Mouse (Mus musculus) neural tube, embryonic 11.5 days (tissue): ENCODE data around the gene Dnase1l3. TPM values are rescaled to one million over a fixed set of nuclear protein-coding genes. Genes with fewer than 3 reads are reported as not detected.
"Not testable (repeated sequence)": the region's sequence is repeated elsewhere in the genome, so short reads cannot be mapped to it uniquely, and the experiment has no call there.

ENCODE experiments used
- ATAC-seq: fragments of 200-750 bp; cut with Nextera tagmentation; 2 replicates; pipeline ENCODE4 v1.8.0; 2017; ENCODE audit warnings: moderate number of reproducible peaks, mild to moderate bottlenecking, moderate TSS enrichment, moderate library complexity; ENCODE audit not compliant: insufficient read depth, low FRiP score, low TSS enrichment
- DNase-seq: peaks from one replicate; pipeline ENCODE4 v3.0.0-alpha.2; 2015; ENCODE audit warnings: low spot score
- H3K27ac ChIP-seq: fragments of 300-500 bp; sonication (generic); 2 replicates; pipeline ENCODE4 v1.5.1; 2014; ENCODE audit warnings: low read depth, mild to moderate bottlenecking, low read length
- H3K27me3 ChIP-seq: fragments of 300-500 bp; sonication (generic); 2 replicates; pipeline ENCODE4 v1.6.1; 2014; ENCODE audit warnings: mild to moderate bottlenecking, low read length, mixed read lengths; ENCODE audit not compliant: control insufficient read depth, insufficient read depth
- H3K36me3 ChIP-seq: fragments of 300-500 bp; sonication (generic); 2 replicates; pipeline ENCODE4 v1.6.1; 2014; ENCODE audit warnings: mild to moderate bottlenecking, low read length, moderate library complexity, mixed read lengths; ENCODE audit not compliant: control insufficient read depth, insufficient read depth
- H3K4me1 ChIP-seq: fragments of 300-500 bp; sonication (generic); 2 replicates; pipeline ENCODE4 v1.6.1; 2014; ENCODE audit warnings: low read length, mixed read lengths; ENCODE audit not compliant: control insufficient read depth, insufficient read depth
- H3K4me2 ChIP-seq: fragments of 300-500 bp; sonication (generic); 2 replicates; pipeline ENCODE4 v1.6.1; 2014; ENCODE audit warnings: low read depth, mild to moderate bottlenecking, moderate library complexity
- H3K4me3 ChIP-seq: fragments of 300-500 bp; sonication (generic); 2 replicates; pipeline ENCODE4 v1.5.1; 2014; ENCODE audit warnings: low read depth, low read length
- H3K9ac ChIP-seq: fragments of 300-500 bp; sonication (generic); 2 replicates; pipeline ENCODE4 v1.6.1; 2014; ENCODE audit warnings: mild to moderate bottlenecking, low read length
- H3K9me3 ChIP-seq: fragments of 300-500 bp; sonication (generic); 2 replicates; pipeline ENCODE4 v1.6.1; 2016; ENCODE audit warnings: low read length; ENCODE audit not compliant: control insufficient read depth
- WGBS: fragments of 180-500 bp; shearing (Covaris S2); extraction: QIAGEN DNeasy Blood & Tissue Kit; methylation state at CpG from one replicate; pipeline ENCODE4 v1.1.7; 2014; 5-methylcytosine and 5-hydroxymethylcytosine counted together
- polyA plus RNA-seq: library from polyadenylated mRNA; unstranded; fragments of >200 nt; fragmentation: Nextera tagmentation; extraction: Ambion mirVana; gene quantifications from 2 replicates; pipeline ENCODE4 v1.2.1, GENCODE M21; 2014

Dnase1l3 gene
- polyA plus RNA-seq, 1 experiment from 2014 or later, result not detected

DNA sequence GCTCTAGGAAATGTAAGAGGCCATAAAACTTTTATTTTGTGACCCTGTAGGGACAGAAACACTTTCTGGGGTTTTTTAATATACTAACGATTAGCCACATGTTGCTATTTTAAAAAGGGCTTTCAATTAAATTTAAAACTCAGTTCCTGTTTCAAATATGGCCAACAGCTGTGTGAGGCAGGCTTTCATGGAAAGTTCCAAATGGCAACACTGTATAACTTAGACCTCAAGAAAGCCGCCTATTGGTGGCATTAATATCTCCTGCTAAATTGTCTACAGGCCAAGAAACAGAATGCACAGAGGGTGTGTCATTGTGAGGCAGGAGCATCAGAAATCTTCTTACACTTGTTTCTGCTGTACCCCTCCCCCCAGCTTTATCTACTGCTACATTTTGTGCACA lies 13.1 kb upstream of the Dnase1l3 start:
- Histone ChIP-seq H3K4me3 (no peak overlapping the region), H3K36me3 (no peaks in the 10 kb centered on the region), H3K4me1 (peaks cover 4% of the 10 kb centered on the region; the same call in 1 of the 2 replicates), H3K9ac (no peak overlapping the region), H3K27ac (no peak overlapping the region), H3K27me3 (no peaks in the 10 kb centered on the region), H3K9me3 (no peaks in the 10 kb centered on the region), H3K4me2 (no peak overlapping the region)
- 92% methylated on average over 2 of the region's 2 CpGs for WGBS
- ATAC-seq, result no peak
- no peak for DNase-seq

DNA sequence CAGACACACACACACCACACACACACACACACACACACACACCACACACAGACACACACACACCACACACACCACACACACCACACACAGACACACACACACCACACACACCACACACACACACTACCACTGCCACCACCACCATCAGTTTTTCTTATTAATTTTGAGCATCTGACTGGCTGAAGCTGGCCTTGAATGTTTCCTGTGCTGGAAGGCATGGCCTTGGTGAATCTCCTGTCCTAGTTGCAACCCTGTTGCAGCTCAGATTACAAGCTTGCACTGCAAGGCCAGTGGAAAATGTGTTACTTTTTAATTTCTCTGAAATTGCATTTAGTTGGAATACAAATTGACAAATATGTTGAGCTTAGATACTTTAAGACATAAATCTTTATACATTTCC lies 12.7 kb upstream of the Dnase1l3 start:
- DNase-seq (no peak), ATAC-seq (no peak)
- Histone ChIP-seq H3K27me3 (no peaks in the 10 kb centered on the region), H3K9me3 (no peaks in the 10 kb centered on the region), H3K4me3 (no peak overlapping the region), H3K9ac (no peak overlapping the region), H3K27ac (no peak overlapping the region), H3K4me2 (no peak overlapping the region), H3K36me3 (no peaks in the 10 kb centered on the region), H3K4me1 (peaks cover 4% of the 10 kb centered on the region; the same call in 1 of the 2 replicates)

- not testable (repeated sequence) for H3K4me2 ChIP-seq, H3K4me3 ChIP-seq, H3K36me3 ChIP-seq, ATAC-seq, H3K27ac ChIP-seq, DNase-seq, H3K4me1 ChIP-seq, H3K9me3 ChIP-seq, H3K27me3 ChIP-seq, H3K9ac ChIP-seq
- 61% methylated on average over 3 of the region's 3 CpGs for WGBS
Observed at GRCm38 (mm10) chr14:8006061-8006460, 11.7 kb upstream of the Dnase1l3 start.

DNA sequence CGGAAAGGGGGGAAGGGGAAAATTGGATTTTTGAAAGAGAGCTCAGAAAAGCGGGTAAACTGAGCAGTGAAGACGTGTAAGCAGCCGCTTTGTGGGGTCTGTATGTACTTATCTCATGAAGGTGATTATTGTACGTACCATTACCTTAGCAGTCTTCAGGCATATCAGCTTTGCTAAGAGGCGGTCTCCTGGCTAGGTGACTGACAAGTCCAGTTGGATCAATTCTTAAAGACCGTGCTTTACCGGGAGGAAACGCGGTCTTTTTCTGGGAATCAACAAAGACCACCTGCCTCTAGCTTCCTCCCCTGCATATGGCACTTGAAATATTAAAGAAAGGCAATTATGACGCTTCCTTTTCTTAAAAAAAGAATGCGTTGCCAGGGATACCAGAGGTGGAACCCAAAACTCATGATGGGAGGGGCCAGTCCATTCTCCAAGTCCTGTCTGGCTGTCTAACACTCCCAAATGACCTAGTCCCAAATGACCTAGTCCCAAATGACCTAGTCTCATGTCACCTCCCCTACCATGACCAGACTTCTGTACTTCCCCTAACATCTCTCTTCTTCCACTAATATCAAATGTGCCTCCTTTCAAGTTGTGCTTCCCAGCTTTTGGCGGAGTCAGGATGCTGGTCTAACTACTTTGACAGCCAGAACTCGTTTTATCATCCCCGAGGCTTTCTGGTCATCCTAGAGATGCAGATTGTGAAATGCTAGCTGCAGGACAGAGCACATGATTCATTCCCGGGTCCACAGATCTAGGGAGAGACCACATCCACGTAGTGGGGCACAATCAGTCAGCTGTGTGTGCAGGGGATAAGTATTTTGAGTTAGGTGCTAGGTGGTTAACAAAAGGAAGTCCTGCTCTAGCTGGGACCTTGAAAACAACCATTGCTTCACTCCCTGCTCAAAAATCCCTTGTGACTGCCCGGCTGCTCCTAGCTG lies 9.6 kb upstream of the Dnase1l3 start:
- H3K4me2 ChIP-seq, result peak overlapping the region; percentile 84
- DNase-seq (no peak), ATAC-seq (no peak)
- no peaks in the 10 kb centered on the region for H3K36me3 ChIP-seq
- H3K4me3 ChIP-seq, result peak overlapping the region; percentile 58
- H3K27ac ChIP-seq, result no peak overlapping the region
- H3K4me1 ChIP-seq, result peaks cover 4% of the 10 kb centered on the region; the same call in 1 of the 2 replicates
- H3K27me3 ChIP-seq, result peaks cover 9% of the 10 kb centered on the region
- H3K9me3 ChIP-seq, result no peaks in the 10 kb centered on the region
- 51% methylated on average over 18 of the region's 18 CpGs for WGBS
- peak overlapping the region; percentile 69 for H3K9ac ChIP-seq

GRCm38 (mm10) chr14:8003093-8003670 lies 8.8 kb upstream of the Dnase1l3 start:
- no peak overlapping the region for H3K27ac ChIP-seq
- WGBS, result 1% methylated on average over 23 of the region's 23 CpGs
- DNase-seq, result peak; percentile 67
- no peaks in the 10 kb centered on the region for H3K36me3 ChIP-seq
- ATAC-seq, result peak; percentile 38; the same call in 1 of the 2 replicates
- H3K4me2 ChIP-seq, result peak overlapping the region; percentile 84
- peak overlapping the region; percentile 69 for H3K9ac ChIP-seq
- peaks cover 9% of the 10 kb centered on the region for H3K27me3 ChIP-seq
- no peaks in the 10 kb centered on the region for H3K9me3 ChIP-seq
- H3K4me3 ChIP-seq, result peak overlapping the region; percentile 58
- H3K4me1 ChIP-seq, result peaks cover 4% of the 10 kb centered on the region; the same call in 1 of the 2 replicates

DNA sequence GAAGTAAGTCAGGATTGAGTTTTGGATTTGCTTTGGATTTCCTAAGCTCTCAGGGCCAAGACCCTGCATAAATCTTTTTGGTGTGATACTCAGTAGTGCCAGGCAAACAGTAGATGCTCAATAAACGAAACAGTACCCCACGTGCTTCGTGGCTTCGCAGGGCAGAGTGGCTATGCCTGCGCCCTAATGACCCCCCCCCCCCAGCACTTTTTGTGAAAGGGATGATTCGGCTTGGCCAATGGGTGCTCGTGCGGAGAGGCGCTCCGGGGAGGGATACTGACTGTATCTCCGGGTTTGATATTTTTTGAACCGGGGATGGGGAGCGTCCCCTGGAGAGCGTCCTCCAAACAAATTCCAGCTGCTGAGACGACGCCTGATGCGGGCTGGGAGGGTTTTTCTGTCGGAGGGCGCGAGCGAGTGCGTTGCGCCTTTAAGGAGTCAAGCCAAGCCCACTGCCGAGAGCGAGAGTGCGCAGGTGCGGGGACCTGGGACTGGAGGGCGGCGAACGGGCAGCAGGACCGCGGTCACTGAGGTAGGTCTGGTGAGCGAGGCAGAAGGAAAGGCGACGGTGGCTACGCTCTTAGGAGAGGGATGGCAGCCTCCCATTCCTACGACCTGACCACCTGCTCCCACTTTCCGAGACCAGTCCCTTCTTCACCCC lies 8.2 kb upstream of the Dnase1l3 start, which contains the start of gene Abhd6:
Gene Abhd6 (plus strand): TSS at position 471 of the 661 bp plus-strand sequence.
- Histone ChIP-seq H3K27ac (no peak within 1 kb of the TSS), H3K9me3 (no peaks in the 10 kb centered on the region), H3K27me3 (peaks cover 9% of the 10 kb centered on the region), H3K36me3 (no peaks in the 10 kb centered on the region), H3K4me2 (peak within 1 kb of the TSS; percentile 84), H3K9ac (peak within 1 kb of the TSS; percentile 69), H3K4me1 (peaks cover 4% of the 10 kb centered on the region; the same call in 1 of the 2 replicates), H3K4me3 (peak within 1 kb of the TSS; percentile 58)
- 3% methylated on average over 38 of the region's 38 CpGs for WGBS
- peak; percentile 87 for ATAC-seq
- DNase-seq, result peak; percentile 91

DNA sequence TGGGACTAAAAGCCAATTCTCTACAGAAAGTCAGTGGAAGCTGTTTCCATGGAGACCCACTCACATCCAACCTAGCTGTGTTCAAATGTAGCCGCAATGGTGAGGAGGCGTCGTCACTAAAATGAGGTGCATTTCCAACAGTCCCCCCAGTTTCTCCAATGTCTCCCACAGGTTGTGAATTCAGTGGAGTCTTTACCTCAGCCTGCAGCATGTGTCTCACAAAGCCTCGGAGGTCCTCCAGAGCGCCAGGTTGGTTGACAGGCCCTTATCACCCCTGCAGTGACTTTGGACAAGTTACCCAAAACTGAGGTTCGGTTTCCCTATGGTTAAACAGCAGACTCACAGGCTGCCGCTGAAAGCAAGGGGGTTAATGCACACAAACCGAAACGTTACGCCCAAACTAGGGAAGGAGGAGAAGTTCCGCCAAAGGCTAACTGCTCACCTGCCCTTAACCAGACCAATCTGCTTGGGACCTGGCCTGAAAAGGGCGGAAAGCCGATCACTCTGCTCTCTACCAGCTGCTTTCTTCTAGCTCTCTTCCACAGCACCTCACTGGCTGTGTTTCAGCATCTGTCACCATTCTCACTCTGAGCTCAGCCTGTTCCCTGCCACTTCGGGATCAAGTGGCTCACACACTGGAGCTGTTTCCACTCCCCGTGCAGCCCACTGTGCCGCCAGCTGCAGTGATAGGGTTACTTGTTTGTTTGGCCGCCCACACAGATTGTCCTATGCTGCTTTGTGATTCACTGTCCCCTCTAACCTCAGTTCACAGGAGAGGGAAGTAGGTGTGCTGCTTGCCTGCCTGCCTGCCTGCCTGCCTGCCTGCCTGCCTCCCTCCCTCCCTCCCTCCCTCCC lies 6.7 kb upstream of the Dnase1l3 start:
- H3K9me3 ChIP-seq, result no peaks in the 10 kb centered on the region
- H3K4me2 ChIP-seq, result no peak overlapping the region
- H3K36me3 ChIP-seq, result no peaks in the 10 kb centered on the region
- DNase-seq (no peak), ATAC-seq (no peak)
- 28% methylated on average over 17 of the region's 17 CpGs for WGBS
- H3K27ac ChIP-seq, result no peak overlapping the region
- peaks cover 4% of the 10 kb centered on the region; the same call in 1 of the 2 replicates for H3K4me1 ChIP-seq
- no peak overlapping the region for H3K4me3 ChIP-seq
- H3K27me3 ChIP-seq, result peaks cover 9% of the 10 kb centered on the region
- no peak overlapping the region for H3K9ac ChIP-seq

DNA sequence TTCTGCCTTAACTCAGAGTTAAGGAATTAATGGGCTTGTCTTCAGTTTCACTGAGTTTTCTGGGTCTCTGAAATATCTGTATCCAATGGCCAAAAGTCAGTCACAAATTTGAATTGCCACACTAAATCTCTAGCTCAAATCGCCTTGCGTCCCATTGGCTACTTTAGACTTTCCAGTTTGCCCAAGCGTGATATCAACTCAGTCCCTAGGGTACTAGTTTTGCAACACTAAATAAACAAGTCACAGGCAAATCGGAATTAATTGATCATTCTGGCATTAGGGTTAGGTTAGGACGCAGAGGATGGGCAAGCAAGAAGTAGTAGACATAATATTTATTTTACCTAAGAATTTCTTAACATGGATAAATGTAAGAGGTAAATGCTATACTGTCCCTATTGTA lies 5.9 kb upstream of the Dnase1l3 start:
- H3K9me3 ChIP-seq, result no peaks in the 10 kb centered on the region
- H3K4me2 ChIP-seq, result no peak overlapping the region
- no peaks in the 10 kb centered on the region for H3K36me3 ChIP-seq
- no peak overlapping the region for H3K9ac ChIP-seq
- peaks cover 9% of the 10 kb centered on the region for H3K27me3 ChIP-seq
- no peak overlapping the region for H3K4me3 ChIP-seq
- ATAC-seq (no peak), DNase-seq (no peak)
- peaks cover 4% of the 10 kb centered on the region; the same call in 1 of the 2 replicates for H3K4me1 ChIP-seq
- H3K27ac ChIP-seq, result no peak overlapping the region
- 86% methylated on average over 5 of the region's 5 CpGs for WGBS
